Mouse (Mus musculus) adrenal gland, adult 8-10 months (tissue): Measurements from ENCODE around the gene Gm14124. TPM values are rescaled to one million over a fixed set of nuclear protein-coding genes. Genes with fewer than 3 reads are reported as not detected.
A peak's percentile ranks its signal among the peaks of the same experiment; 100 is the strongest.
"Not testable (repeated sequence)": the region's sequence is repeated elsewhere in the genome, so short reads cannot be mapped to it uniquely, and the experiment has no call there.

Experiments used
- DNase-seq: peaks from one replicate; pipeline ENCODE4 v3.0.0; 2022
- total RNA-seq, 4 experiments: library from RNA; stranded (reverse); gene quantifications; 2 replicates each; pipeline ENCODE4 v1.2.4; 2022

Gene Gm14124
- total RNA-seq: under 1 TPM; 0.34 to 0.51 (median 0.44) TPM

GRCm38 (mm10) chr2:150257291-150257690 lies at the start of gene Gm14124:
Gene Gm14124 (plus strand): TSS chr2:150257517.
- DNase-seq: not testable (repeated sequence)

- peak; percentile 91 for DNase-seq
Observed at GRCm38 (mm10) chr2:150217600-150218362, 39.5 kb upstream of the Gm14124 start, which contains the start of gene Zfp937. Gene Zfp937 (plus strand): TSS chr2:150218073.

- DNase-seq: not testable (repeated sequence)
Observed at GRCm38 (mm10) chr2:150218363-150218725, 39.0 kb upstream of the Gm14124 start.

DNA sequence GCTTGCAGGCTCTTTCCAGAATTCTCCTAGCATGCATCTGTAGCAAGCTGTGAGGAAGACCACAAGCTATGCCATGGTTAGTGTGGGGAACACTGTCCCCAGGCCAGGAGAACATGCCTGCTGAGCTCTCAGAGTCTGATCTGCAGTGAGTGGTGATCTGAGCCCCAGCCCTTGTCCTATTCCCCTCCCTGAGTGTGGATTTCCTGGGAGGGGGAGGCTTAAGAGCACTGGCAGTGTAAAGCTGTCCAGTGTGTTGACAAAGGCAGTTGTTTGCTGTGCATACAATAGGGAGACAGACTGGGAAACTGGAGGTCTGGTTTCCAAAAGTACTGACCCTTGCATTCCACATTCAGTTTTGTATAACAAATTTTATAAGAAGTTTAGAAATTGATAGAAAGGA lies 34.1 kb upstream of the Gm14124 start:
- not testable (repeated sequence) for DNase-seq

DNA sequence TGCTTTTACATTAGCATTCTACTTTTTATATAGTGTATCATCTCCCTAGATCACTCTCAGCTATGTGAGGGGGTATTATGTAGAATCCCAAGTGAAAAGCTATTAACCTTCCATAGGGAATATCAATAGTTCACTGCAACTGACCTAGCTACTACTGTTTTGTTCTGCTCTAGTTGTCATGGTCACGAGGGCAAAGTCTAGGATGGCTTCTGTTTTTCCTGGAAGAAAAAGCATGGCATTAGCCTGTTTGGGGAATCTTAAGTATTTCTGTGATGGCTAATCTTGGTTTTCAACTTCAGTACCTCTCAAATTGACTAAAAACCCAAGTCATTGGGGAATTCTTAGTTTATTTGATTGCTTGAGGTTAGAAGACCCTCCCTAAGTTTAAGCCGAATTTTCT lies 14.1 kb upstream of the Gm14124 start:
- no peak for DNase-seq

GRCm38 (mm10) chr2:150255491-150255890 lies 1.8 kb upstream of the Gm14124 start, which contains the start of gene Gm21994:
Gene Gm21994 (minus strand): TSS chr2:150255591.
- not testable (repeated sequence) for DNase-seq

- DNase-seq: not testable (repeated sequence)
Observed at GRCm38 (mm10) chr2:150256861-150257260, 456 bp upstream of the Gm14124 start.

DNA sequence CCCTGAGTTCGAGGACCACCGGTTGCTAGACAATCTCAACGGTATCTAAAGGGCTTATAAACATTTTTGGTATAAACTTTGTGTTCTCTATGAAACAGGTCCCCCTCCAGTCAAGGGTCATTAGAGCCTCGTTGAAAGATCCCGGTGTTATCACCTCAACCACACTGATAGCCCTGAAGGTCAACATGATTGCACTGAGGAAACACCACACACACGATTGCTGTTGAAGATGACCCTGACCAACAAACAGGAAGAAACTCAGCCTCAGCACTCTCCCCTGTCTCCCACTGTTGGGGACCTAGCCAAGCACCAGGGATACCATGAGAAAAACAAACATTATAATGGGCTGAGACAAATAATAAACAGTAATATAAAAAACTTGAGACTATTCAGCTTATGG lies 36.4 kb downstream of the Gm14124 start:
- DNase-seq: no peak

DNA sequence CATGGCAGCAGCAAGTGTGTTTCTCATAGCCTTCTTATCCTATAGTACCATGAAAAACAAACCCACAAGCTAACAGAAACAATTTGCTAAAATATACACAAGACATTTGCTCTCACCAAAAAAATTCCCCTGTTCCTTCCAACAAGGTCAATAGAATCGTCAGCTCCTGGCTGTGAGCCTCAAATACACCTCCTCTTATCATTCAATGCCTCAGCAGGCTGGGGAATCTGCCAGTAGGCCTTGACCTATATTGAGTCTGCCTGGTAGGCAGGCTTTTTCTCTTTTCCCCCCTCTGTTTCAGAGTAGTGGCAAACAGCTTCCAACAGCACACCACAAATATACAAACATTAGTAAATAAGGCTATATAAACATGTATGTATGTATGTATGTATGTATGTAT lies 41.8 kb downstream of the Gm14124 start:
- peak; percentile 65 for DNase-seq

GRCm38 (mm10) chr2:150307183-150307773 lies 50.0 kb downstream of the Gm14124 start:
- no peak for DNase-seq

DNA sequence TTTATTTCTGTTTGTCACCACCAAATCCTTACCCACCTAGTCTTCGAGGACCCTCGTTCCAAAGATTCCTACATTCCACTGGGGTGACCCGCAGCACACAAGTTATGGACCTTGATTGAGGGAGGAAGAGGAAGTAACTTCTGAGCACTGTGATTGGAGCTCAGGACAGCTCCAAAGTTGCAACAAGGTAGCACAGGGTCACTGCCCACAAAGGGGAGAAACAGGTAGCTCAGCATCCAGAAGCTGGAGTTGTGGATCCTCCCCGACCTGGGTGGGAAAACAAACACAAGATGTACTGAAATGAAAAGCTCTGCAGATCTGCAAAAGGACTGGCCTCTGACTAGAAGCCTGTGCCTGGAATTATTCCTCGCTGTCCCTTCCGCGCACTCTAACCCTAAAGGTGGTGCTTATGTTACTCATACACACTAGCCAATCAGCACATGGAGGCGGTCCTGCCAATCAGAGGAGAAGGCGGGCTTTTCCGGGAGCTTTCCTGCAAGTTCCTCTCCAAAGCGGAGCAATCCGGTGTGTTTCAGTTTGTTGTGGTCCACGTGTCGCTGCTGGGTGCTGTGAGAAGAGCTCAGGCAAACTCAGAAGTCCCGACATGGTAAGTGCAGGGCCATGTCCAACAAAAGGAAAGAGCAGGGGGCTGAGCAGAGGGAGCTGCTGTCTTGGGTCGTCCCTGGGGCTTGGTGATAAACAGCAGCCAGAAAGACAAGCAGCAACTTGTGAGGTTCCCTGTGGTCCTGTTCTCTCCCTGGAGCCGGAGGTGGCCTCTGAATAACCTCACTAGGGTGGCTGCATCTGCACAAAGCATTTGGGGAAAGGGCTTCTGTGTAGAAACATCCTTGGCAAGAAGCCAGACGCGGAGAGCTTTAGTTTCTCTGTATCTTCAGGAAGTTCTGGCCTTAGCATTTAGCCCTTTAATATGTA lies 53.9 kb downstream of the Gm14124 start:
- DNase-seq: peak; percentile 94

- no peak for DNase-seq
Observed at GRCm38 (mm10) chr2:150316140-150316539, 58.8 kb downstream of the Gm14124 start.

GRCm38 (mm10) chr2:150318973-150319372 lies 61.7 kb downstream of the Gm14124 start:
- DNase-seq: no peak

Other genes starting within 250 kb of the Gm14124 start
- gene Zfp120, start 120.8 kb upstream of the Gm14124 start, total RNA-seq: 1 to 10 TPM; 6.3 to 9.8 (median 7.8) TPM
- gene Gm10770, start 77.8 kb upstream of the Gm14124 start, total RNA-seq: not detected
- 1 to 10 TPM in 1 of 4 experiments, under 1 TPM in 3; 0.42 to 1.1 (median 0.55) TPM for gene Gm14139, start 75.8 kb upstream of the Gm14124 start, total RNA-seq
- gene Zfp937, start 39.4 kb upstream of the Gm14124 start, total RNA-seq: 10 to 100 TPM in 2 of 4 experiments, 1 to 10 TPM in 2; 7.0 to 11.8 (median 10.5) TPM
- gene Gm21994, start 1.9 kb upstream of the Gm14124 start, total RNA-seq: 1 to 10 TPM; 4.9 to 8.1 (median 6.2) TPM
- 1 to 10 TPM; 3.1 to 5.5 (median 4.5) TPM for gene Gm10130, start 66.2 kb downstream of the Gm14124 start, total RNA-seq
- gene 3300002I08Rik, start 105.2 kb downstream of the Gm14124 start, total RNA-seq: 1 to 10 TPM; 7.8 to 9.2 (median 8.4) TPM
- 1 to 10 TPM; 6.7 to 9.1 (median 7.5) TPM for gene Zfp442, start 194.0 kb downstream of the Gm14124 start, total RNA-seq
- 1 to 10 TPM; 1.6 to 2.4 (median 1.8) TPM for gene Zfp345, start 227.6 kb downstream of the Gm14124 start, total RNA-seq